Mouse (Mus musculus): ENCODE results near the gene Erc1. TPM values are rescaled to one million over a fixed set of nuclear protein-coding genes. Genes with fewer than 3 reads are reported as not detected.
"Not testable (repeated sequence)": the region's sequence is repeated elsewhere in the genome, so short reads cannot be mapped to it uniquely, and the experiment has no call there.

Gene Erc1
- total RNA-seq, 4 experiments from 2014 or later: 39.5 to 41.0 (median 40.4) TPM

DNA sequence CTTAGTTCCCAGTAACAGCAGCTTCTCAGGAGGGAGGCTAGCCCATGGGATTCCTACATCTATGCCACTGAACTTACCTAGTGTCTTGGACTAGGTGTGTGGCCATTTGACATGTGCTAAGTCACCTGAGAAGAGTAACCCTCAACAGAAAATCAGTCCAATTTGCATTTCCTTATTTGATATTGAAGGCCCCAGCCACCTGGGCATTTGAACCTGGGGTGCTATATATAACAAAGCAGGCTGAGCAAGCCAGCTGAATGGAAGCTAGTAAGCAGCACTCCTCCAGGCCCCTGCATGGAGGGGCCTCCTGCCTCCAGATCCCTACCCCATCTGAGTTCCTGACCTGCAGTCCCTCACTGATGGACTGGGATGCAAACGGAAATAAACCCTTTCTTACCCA, 135.5 kb downstream of the Erc1 start:
- no peak for DNase-seq (ENCODE audit: low spot score in 2 of 2)

DNA sequence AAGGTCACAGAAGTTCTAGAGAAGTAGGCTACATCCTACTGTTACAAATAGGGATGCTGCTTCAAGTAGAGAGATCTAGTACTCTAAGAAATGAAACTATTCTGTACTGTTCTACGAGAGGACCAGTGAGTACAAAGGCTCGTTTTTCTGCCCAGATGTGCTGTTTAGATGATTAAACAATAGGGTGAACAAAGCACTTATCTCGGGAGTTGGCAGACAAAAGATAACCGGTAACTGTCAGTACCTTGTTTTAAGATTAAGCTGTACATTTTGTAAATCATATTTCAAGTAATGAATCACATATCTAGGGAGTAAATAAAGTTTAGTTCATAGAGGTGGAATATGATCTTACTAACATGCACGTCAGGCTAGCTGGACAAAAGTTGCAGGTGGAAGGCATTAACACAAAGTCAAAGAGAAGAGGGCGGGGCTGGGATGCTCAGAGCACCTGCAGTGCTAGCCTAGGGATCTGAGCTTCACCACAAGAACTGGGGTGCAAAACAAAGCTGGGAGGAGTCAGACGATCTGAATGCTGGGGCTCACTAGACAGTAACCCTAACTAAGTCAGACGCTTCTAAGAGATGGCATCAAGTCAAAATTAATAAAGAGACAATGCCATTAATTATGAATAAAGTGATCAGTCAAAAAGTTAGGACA, 136.2 kb downstream of the Erc1 start:
- no peak for DNase-seq (ENCODE audit: low spot score in 2 of 2)

DNA sequence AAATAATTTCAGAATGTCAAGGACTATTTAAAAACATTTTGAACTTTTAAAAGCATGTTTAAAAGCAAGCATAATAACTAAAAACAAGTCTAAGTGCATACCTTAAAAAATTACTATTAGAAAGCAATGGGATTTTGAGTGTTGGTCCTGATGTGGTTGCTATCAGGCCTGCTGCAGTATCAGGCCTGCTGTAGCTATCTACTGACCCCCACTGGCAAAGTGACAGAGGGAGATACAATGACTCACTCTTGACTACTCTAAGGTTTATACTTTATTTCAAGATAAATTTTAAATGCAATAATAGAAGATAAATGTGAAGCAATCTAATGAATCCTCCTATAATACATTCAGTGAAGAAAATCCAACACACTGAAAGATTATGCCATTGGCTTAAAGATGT, 138.4 kb downstream of the Erc1 start:
- DNase-seq (ENCODE audit: low spot score in 2 of 2): no peak

DNA sequence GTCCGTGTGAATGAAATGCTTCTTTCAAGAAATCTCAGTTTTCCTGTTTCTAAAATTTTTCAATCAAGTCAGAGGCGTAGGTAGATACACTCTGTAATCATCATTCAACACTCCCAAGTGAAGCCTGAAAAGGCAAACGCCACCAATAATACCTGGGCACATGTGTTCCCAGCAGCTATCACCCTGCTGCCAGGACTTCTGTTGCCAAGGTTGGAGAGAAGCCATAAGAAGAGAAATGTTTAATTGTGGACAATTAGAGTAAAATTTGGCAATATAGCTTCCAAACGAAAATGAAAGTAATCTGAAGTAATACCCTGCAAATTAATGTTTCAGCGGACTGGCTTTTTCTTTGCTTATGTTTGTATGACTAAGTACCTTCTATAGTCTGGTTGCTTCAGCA, 140.1 kb downstream of the Erc1 start:
- DNase-seq (ENCODE audit: low spot score in 2 of 2): no peak

DNA sequence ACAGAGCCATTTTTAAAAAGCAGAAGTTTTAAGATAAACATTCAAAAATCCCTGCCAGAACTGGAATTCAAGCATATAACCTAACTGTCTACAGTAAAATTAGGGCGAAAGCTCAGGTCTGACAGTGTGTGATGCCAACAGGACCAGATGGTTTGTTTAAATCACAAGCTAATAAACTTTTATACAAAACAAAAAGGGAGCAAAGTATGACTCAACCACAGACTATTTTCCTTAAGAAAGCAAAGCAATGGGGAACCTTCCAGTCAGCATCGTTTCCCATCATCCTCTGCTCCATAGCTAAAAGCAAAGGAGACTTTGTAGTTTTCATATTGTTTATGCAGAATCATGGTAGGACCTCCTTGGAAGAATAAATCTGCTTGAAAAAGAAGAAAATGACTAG, 143.1 kb downstream of the Erc1 start:
- DNase-seq (ENCODE audit: low spot score in 2 of 2): no peak

DNA sequence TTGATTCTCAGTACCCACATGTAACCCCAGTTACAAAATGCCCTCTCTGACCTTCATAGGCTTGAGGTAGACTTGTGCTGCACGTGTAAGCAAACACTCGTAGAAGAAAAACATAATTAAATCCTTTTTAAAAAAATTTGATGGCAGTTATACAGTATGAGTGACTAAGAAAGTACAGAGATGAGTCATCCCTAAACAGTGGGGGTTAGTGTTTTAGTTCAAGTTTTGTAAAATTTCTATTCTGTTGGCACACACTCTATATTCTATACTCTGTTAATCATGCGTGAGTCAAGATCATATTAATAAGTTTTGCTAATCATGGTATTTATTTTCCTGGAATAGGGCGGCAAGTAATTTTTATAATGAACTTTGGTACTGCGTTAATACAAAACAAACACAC, 155.2 kb downstream of the Erc1 start:
- DNase-seq (ENCODE audit: low spot score in 2 of 2): no peak

DNA sequence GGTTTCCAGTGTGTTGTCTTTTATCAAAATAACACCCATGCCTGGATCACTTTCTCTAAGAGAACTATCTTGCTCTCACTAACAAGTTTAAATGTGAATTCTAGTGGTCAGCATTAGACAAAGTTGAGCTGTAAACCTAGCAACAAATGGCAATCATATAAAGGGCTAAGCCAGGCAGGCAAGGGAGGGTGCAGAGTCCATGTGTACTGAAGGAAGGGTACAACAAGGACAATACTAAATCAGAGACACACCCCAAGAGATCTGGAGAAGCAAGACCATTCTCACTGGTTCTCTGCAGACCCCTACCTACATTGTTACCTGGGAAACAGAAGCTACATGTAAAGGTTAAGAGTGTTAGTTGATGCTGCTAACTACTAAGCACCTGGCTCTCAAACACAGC, 161.5 kb downstream of the Erc1 start:
- no peak for DNase-seq (ENCODE audit: low spot score in 2 of 2)

DNA sequence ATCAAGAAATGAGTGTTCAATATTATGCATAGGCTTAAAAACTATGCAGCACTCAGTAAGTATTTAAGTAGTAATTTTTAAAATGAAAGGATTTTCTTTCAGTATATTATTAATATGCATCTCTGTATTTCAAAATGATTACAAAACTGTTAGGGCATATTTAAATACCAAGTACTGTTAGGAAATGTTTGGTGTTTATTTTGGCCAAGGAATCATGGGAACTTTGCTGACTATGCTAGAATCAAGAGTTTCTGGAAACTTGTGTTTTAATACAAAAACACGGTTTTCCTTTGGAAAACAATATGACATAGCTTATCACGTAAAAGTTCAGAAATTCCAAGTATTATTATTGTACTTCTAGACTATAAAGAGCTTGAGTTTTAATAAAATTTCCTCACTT, 167.2 kb downstream of the Erc1 start:
- no peak for DNase-seq (ENCODE audit: low spot score in 2 of 2)

DNA sequence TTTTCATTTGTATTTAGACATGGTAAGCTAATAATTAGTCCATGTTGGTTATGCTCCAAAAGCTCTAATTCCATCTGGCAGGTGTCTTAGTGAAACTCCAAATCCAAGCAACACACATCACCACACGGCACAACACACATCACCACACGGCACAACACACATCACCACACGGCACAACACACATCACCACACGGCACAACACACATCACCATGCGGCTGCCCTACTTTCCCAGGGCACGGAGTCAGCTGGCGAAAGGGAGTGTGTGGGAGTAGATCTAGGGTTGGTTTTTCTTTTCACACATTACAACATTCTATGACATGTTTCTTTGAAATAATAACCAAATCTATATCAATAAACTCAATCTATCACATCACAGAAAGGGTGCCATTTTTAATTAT, 173.2 kb downstream of the Erc1 start:
- DNase-seq (ENCODE audit: low spot score in 2 of 2): no peak

DNA sequence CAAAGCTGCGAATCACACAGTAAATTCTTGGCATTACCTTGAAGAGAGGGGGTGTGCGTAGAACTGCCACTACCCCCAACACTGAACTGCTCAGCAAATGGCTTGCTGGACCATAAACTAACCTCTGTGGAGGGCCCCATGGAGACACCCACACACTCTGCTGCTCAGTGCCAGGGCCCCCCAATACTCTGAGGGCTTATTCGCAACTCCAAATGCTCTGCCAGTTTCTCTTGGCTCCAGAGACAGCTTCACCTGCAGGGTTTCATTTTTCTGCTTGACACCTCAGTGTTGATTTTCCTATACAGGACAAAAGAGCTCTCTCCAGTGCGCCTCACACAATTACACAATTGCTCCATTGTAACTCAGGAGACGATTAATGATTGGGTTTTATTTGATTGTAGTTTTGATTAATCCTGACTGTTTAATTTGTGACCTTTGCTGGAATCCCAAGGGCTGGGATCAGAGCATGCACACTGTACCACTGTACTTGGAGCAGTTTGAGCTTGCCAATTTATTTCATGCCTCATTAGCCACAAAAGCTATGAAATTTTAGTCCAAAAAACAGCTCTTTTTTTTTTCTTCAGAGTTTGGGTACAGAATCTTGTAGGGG, 173.7 kb downstream of the Erc1 start:
- DNase-seq (ENCODE audit: low spot score in 2 of 2): no peak

DNA sequence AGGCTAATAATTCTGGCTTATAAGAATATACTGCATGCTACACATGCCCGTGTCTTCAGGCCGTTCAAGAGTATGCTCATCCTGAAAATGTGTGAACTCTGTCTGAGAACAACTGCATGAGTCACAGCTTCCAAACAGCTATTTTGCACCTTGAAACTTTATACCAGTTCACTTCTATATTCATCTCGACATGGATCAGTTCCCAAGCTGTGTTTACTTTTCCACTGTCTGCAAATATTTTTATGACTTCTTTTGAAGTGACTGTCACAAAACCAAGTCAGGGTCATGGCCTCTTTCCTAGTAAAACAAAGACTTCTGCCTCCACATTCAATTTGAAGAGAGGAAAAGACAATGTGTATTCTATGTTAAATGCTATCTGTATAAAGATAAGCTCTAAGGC, 178.2 kb downstream of the Erc1 start:
- no peak for DNase-seq (ENCODE audit: low spot score in 2 of 2)

DNA sequence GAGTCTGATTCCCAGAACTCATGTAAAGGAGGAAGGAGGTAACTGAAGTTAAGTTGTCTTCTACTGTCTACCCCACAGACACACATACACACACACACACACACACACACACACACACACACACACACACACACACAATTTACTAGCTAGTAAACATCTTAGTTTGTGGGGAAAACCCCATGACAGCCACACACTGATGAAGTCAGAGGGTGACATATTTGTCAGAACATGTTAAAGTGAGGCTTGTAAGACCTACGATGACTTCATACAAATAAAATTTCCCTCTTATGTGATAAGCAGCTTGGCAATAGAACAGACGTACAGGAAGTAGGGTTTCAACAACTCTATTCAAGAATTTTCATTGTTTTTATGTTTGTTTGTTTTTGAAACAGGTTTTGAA, 185.0 kb downstream of the Erc1 start:
- no peak for DNase-seq (ENCODE audit: low spot score in 2 of 2)

DNA sequence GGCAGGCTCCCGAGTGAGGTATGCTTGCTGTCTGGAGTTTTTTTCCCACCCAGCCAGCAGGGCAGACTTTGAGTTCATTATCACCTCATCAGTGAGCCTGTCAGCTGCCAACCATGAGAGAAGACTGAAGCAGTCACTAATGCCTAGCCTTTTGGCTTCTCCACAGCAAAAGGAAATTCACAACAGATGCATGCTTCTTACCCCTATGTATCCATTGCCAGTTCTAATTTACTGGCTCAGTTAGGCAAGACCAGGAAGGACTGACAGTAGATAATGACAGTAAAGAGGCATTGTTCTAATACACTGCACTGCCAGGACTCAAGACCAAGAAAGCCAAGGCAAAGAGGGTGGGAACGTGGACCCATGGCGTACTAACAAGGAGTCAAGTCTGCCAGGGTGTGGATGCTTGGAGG, 186.9 kb downstream of the Erc1 start:
- DNase-seq (ENCODE audit: low spot score in 2 of 2): no peak

DNA sequence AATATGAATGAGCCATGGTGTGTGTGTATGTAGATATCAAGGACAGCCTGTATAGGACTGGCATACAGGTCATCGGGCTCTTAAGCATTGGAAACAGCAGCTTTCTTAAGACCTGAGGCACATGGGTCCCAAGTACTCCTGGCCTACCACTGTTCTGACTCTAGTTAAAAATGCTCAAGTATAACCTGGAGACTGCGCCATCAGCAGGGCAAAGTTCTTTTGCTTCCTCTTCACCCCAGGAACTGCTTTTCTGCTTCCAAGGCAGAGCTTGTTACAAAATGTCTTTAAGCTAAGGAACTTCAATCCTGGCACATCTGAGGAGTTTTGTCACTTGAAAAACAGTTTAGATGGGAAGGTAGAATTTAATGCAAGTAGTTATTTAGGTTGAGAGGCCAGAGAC, 189.5 kb downstream of the Erc1 start:
- DNase-seq (ENCODE audit: low spot score in 2 of 2): no peak

DNA sequence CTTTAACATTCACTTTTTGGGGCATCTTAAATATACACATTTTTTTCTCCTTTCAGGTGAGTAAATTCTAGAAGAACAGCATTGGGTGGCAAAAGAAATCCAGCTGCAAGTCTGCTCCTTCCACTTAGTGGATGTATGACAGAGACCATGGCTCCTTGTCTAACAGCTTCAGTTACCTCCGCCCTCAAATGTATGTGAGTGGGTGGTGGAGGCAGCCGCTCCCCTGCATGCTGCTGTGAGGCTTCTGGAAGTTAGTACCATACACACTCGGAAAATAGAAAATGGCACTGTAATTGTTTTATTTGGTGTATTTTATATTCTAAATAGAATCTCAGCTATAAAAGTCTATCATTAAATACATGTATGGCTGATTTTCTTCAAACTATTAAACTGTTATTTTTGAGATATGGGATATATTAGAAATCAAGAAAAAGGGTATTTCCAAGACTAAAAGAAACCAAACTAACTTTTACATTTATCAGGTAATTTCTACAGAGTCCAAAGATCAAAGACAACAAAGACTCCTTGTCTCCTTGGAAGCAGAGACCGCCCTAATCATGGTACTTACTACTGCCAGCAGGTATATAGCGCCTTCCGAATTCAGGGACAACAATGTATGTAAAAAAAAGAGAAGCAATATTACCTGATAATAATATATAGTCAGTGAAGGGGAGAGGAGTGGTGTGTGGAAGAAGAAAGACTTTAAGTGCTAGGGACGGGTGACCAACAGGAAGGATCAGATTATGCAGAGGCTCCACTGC, 190.4 kb downstream of the Erc1 start:
- no peak for DNase-seq (ENCODE audit: low spot score in 2 of 2)

DNA sequence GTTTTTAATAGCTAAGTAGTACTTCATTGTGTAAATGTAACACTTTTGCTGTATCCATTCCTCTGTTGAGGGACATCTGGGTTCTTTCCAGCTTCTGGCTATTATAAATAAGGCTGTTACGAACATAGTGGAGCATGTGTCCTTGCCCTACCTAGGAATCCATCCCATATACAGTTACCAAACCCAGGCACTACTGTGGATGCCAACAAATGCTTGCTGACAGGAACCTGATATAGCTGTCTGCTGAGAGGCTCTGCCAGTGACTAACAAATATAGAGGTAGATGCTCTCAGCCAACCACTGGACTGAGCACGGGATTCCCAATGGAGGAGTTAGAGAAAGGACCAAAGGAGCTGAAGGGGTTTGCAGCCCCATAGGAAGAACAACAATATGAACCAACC, 193.2 kb downstream of the Erc1 start:
- DNase-seq (ENCODE audit: low spot score in 2 of 2): not testable (repeated sequence)

DNA sequence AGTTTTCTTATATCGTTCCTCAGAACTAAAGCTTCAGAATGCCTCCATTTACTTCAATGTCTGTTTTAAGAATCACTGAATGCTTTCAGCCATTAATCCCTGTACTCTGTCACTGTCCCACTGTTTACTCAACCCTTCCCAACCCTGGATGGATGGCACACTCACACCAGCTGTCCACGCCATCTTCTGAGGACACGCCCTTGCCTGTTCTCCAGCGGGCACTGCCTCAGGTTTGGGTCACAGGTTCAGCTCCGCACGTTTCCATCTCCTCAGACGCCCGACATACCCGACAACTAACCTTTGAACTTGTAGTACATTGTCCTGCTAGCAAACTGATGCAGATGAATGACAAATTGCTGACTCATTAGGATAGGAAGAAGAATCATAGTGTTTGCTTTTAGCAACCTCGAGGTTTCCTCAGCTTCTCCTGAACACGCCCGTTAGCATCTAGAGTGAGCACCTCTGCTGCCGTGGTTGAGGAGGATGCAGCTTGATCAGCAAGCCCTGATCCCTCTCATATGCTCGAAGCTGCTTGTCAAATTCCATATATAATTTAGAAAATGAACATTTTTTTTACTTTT, 204.0 kb downstream of the Erc1 start:
- no peak for DNase-seq (ENCODE audit: low spot score in 2 of 2)

DNA sequence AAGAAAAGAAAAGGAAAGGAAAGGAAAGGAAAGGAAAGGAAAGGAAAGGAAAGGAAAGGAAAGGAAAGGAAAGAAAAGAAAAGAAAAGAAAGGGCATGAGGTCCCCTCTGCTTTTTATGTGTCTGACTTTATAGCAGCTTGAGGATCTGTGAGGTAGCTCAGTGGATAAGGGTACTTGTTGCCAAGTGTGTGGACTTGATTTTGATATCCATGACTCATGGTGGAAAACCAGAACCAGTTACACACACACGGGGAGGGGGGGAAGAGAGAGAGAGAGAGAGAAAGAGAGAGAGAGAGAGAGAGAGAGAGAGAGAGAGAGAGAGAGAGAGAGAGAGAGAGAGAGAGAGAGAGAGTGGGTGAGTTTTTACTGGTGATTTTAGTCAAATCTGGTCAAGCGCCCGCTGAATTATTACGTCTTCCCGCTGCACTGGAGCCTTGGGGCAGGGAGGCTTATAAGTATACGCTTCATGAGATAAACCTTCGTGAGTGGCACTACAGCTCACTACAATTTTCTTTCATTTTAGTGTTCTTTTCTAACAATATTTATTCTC, 204.7 kb downstream of the Erc1 start:
- DNase-seq (ENCODE audit: low spot score in 2 of 2): no peak

DNA sequence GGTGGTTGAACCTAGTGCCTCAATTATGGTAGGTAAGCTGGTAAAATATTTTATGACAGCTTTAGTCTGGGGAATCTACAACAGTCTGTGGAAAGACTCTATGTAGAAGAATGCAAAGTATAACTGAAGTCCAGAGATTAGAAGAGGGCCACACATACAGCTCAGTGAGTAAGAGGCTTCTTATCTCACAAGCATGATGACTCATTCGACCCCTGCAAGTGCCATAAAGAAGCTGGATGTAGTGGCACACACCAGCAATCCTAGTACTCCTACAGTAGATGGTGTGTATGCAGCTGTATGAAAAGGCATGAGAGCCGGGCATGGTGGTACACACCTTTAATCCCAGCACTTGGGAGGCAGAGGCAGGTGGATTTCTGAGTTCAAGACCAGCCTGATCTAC, 205.2 kb downstream of the Erc1 start:
- no peak for DNase-seq (ENCODE audit: low spot score in 2 of 2)

DNA sequence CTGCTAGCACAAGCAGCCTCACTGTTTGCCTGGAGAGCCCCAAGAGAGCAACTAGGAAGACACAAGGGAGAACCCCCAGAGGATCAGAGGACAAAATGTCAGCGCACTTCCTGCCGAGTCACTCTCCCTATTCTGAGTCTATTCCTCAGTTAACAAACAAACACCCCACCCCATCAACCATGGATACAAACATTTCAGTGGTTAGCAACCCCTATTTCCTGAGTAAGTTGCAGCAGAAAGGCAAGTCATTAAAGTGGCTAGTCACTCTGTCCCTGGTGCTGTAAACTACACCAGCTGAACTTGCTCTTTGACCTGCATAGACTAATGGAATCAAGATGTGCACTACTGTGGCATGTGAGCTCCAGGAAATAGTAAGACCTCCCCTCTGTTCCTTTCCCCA, 212.3 kb downstream of the Erc1 start:
- DNase-seq (ENCODE audit: low spot score in 2 of 2): no peak

DNA sequence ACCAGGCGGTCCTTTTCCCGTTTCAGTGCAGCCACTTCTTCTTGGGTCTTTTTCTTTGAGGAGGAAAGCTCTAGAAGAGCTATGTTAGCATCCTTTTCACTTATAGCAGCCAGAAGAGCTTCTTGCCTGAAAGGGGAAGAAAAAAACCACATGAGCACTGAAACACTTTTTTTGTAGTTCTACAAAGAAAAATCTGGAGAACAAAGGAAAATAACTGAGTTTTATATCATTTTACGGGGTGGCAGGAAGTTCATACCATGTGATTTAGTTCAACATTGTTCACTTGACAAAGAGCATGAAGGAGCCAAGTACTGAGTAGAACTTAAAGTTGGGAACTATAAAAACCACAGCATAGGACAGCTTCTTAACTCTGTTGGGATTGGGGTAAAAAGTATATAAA, 217.3 kb downstream of the Erc1 start:
- DNase-seq (ENCODE audit: low spot score in 2 of 2): no peak

DNA sequence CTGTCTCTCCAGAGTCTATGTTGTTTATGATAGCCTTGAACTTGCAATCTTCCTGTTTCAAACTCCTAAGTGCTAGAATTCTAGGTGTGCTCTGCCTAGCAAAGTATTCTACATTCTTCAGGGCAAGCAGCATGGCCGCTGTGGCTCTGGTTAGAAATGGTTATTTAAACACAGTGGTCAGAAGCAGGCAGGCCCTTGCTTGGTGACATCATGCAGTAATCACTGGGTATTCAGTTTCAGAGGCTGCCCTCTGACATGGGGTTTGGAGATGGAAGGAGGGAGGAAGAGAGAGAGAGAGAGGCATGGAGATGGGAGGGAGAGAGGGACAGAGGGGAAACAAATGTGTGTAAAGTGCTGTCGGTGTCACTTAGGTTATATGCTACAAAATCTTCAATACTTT, 246.6 kb downstream of the Erc1 start:
- DNase-seq (ENCODE audit: low spot score in 2 of 2): no peak
